Comparison of ENCODE assay signal across 16 mouse cellular contexts in the genomic region with DNA sequence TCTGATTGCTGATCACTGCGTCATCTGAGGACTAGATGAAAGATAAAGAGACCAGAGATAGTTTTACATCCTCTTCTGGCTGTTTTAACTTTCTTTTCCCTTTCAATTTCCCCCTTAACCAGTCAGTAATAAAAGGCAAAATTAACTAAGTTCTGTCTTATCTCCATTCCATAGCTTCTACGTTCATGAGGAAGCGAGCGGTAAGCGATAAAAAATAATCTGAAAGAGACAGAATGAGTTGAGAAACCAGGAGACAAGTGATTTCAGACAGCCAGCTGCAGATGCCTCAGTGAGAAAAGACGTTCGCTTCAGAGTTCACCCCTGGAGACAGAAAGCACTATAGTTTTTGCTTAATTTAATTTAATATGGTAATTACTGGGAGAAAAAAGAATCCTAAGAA.
"Had no signal": no experiment of that assay in that cellular context is flagged by ENCODE, and none has a peak within 500 bp of the region (broad histone marks: within the 10 kb centered on the region; RNA-seq: fewer than 3 reads in every experiment).

No protein-coding gene starts in this region.

- H3K36me3 ChIP-seq: limb, embryonic 10.5 days; limb, embryonic 13.5 days; liver, embryonic 13.5 days; midbrain, embryonic 13.5 days had no signal

- DNase-seq: kidney, postnatal 25 days; layer of hippocampus, adult 9-11 months; liver; liver, embryonic 13.5 days; lung, adult 2 months; lung, postnatal 14 days; lung, postnatal 4 days; right cerebral cortex, postnatal 14 days; right cerebral cortex, postnatal 4 days; thymus, adult 18-20 months; thymus, postnatal 36 days had no signal

- H3K4me1 ChIP-seq: liver, embryonic 13.5 days had no signal

- ATAC-seq: midbrain, embryonic 13.5 days had no signal

- H3K4me3 ChIP-seq: layer of hippocampus, adult 2 months; limb, embryonic 10.5 days; limb, embryonic 13.5 days; liver, embryonic 13.5 days; midbrain, embryonic 13.5 days had no signal

- H3K9me3 ChIP-seq: limb, embryonic 10.5 days; limb, embryonic 13.5 days; liver, embryonic 13.5 days; midbrain, embryonic 13.5 days had no signal

- H3K27me3 ChIP-seq: limb, embryonic 13.5 days; liver, embryonic 13.5 days; midbrain, embryonic 13.5 days had no signal

- H3K27ac ChIP-seq: kidney, postnatal 0 days; layer of hippocampus, adult 2 months; limb, embryonic 10.5 days; limb, embryonic 13.5 days; liver, embryonic 13.5 days; midbrain, embryonic 13.5 days had no signal

- H3K9ac ChIP-seq: limb, embryonic 13.5 days; liver, embryonic 13.5 days; midbrain, embryonic 13.5 days had no signal

- H3K4me2 ChIP-seq: limb, embryonic 13.5 days; liver, embryonic 13.5 days; midbrain, embryonic 13.5 days had no signal
